Mouse (Mus musculus): Measurements from ENCODE around the gene Gm6040. TPM values are rescaled to one million over a fixed set of nuclear protein-coding genes. Genes with fewer than 3 reads are reported as not detected.

The Gm6040 gene
- not detected in 2 replicates for polyA plus RNA-seq (2012; rRNA removed)

- Histone ChIP-seq H3K4me1 (ENCODE audit: control insufficient read depth, insufficient read depth, low read length) (no peaks in the 10 kb centered on the region), H3K27ac (ENCODE audit: insufficient read depth, low read length) (no peak within 1 kb of the TSS), H3K4me3 (ENCODE audit: insufficient read depth, low read length) (no peak within 1 kb of the TSS)
- TF ChIP-seq CTCF (IDR thresholded peaks at IDR 0.05; ENCODE audit: extremely low read depth, insufficient read depth, low read length) = no peak
- TF ChIP-seq POLR2A (IDR thresholded peaks at IDR 0.05; ENCODE audit: extremely low read depth, insufficient read depth, low read length) = no peak
Measured at GRCm38 (mm10) chr8:20921971-20922370, at the start of gene Gm6040. Gm6040 (minus strand) TSS chr8:20922071.

GRCm38 (mm10) chr8:20964531-20964930 is 42.7 kb upstream of the Gm6040 start:
- Histone ChIP-seq H3K4me1 (ENCODE audit: control insufficient read depth, insufficient read depth, low read length) (no peaks in the 10 kb centered on the region), H3K4me3 (ENCODE audit: insufficient read depth, low read length) (no peak overlapping the region), H3K27ac (ENCODE audit: insufficient read depth, low read length) (no peak overlapping the region)
- TF ChIP-seq CTCF (IDR thresholded peaks at IDR 0.05; ENCODE audit: extremely low read depth, insufficient read depth, low read length) = no peak

- no peak within 1 kb of the TSS for H3K27ac ChIP-seq (ENCODE audit: insufficient read depth, low read length)
- H3K4me3 ChIP-seq (ENCODE audit: insufficient read depth, low read length) = no peak within 1 kb of the TSS
- no peaks in the 10 kb centered on the region for H3K4me1 ChIP-seq (ENCODE audit: control insufficient read depth, insufficient read depth, low read length)
- TF ChIP-seq CTCF (IDR thresholded peaks at IDR 0.05; ENCODE audit: extremely low read depth, insufficient read depth, low read length) = no peak
- TF ChIP-seq POLR2A (IDR thresholded peaks at IDR 0.05; ENCODE audit: extremely low read depth, insufficient read depth, low read length) = no peak
Measured at GRCm38 (mm10) chr8:20944610-20945009, 22.7 kb upstream of the Gm6040 start, which contains the start of gene AY761185. AY761185 (minus strand) TSS chr8:20944710.

GRCm38 (mm10) chr8:20912288-20912687 is 9.6 kb downstream of the Gm6040 start:
- TF ChIP-seq POLR2A (IDR thresholded peaks at IDR 0.05; ENCODE audit: extremely low read depth, insufficient read depth, low read length) (no peak), CTCF (IDR thresholded peaks at IDR 0.05; ENCODE audit: extremely low read depth, insufficient read depth, low read length) (no peak)
- Histone ChIP-seq H3K4me1 (ENCODE audit: control insufficient read depth, insufficient read depth, low read length) (no peaks in the 10 kb centered on the region), H3K4me3 (ENCODE audit: insufficient read depth, low read length) (no peak overlapping the region), H3K27ac (ENCODE audit: insufficient read depth, low read length) (no peak overlapping the region)

GRCm38 (mm10) chr8:20908256-20908655 is 13.6 kb downstream of the Gm6040 start:
- Histone ChIP-seq H3K4me1 (ENCODE audit: control insufficient read depth, insufficient read depth, low read length) (no peaks in the 10 kb centered on the region), H3K27ac (ENCODE audit: insufficient read depth, low read length) (no peak overlapping the region), H3K4me3 (ENCODE audit: insufficient read depth, low read length) (no peak overlapping the region)
- TF ChIP-seq CTCF (IDR thresholded peaks at IDR 0.05; ENCODE audit: extremely low read depth, insufficient read depth, low read length) (no peak), POLR2A (IDR thresholded peaks at IDR 0.05; ENCODE audit: extremely low read depth, insufficient read depth, low read length) (no peak)

GRCm38 (mm10) chr8:20907119-20907518 is 14.8 kb downstream of the Gm6040 start:
- no peak overlapping the region for H3K27ac ChIP-seq (ENCODE audit: insufficient read depth, low read length)
- TF ChIP-seq POLR2A (IDR thresholded peaks at IDR 0.05; ENCODE audit: extremely low read depth, insufficient read depth, low read length) (no peak), CTCF (IDR thresholded peaks at IDR 0.05; ENCODE audit: extremely low read depth, insufficient read depth, low read length) (no peak)
- H3K4me1 ChIP-seq (ENCODE audit: control insufficient read depth, insufficient read depth, low read length) = no peaks in the 10 kb centered on the region
- H3K4me3 ChIP-seq (ENCODE audit: insufficient read depth, low read length) = no peak overlapping the region

- Histone ChIP-seq H3K4me1 (ENCODE audit: control insufficient read depth, insufficient read depth, low read length) (no peaks in the 10 kb centered on the region), H3K4me3 (ENCODE audit: insufficient read depth, low read length) (no peak within 1 kb of the TSS), H3K27ac (ENCODE audit: insufficient read depth, low read length) (no peak within 1 kb of the TSS)
- TF ChIP-seq CTCF (IDR thresholded peaks at IDR 0.05; ENCODE audit: extremely low read depth, insufficient read depth, low read length) = no peak
- TF ChIP-seq POLR2A (IDR thresholded peaks at IDR 0.05; ENCODE audit: extremely low read depth, insufficient read depth, low read length) = no peak
Measured at GRCm38 (mm10) chr8:20902527-20902926, 19.3 kb downstream of the Gm6040 start, which contains the start of gene Gm15056. Gm15056 (minus strand) TSS chr8:20902627.

- Histone ChIP-seq H3K4me3 (ENCODE audit: insufficient read depth, low read length) (no peak within 1 kb of the TSS), H3K4me1 (ENCODE audit: control insufficient read depth, insufficient read depth, low read length) (no peaks in the 10 kb centered on the region), H3K27ac (ENCODE audit: insufficient read depth, low read length) (no peak within 1 kb of the TSS)
- TF ChIP-seq POLR2A (IDR thresholded peaks at IDR 0.05; ENCODE audit: extremely low read depth, insufficient read depth, low read length) = no peak
- TF ChIP-seq CTCF (IDR thresholded peaks at IDR 0.05; ENCODE audit: extremely low read depth, insufficient read depth, low read length) = no peak
Measured at GRCm38 (mm10) chr8:20892369-20892768, 29.5 kb downstream of the Gm6040 start, which contains the start of gene Defb33. Defb33 (plus strand) TSS chr8:20892669.

- H3K4me1 ChIP-seq (ENCODE audit: control insufficient read depth, insufficient read depth, low read length) = no peaks in the 10 kb centered on the region
- TF ChIP-seq CTCF (IDR thresholded peaks at IDR 0.05; ENCODE audit: extremely low read depth, insufficient read depth, low read length) (no peak), POLR2A (IDR thresholded peaks at IDR 0.05; ENCODE audit: extremely low read depth, insufficient read depth, low read length) (no peak)
- no peak overlapping the region for H3K4me3 ChIP-seq (ENCODE audit: insufficient read depth, low read length)
- no peak overlapping the region for H3K27ac ChIP-seq (ENCODE audit: insufficient read depth, low read length)
Measured at GRCm38 (mm10) chr8:20874608-20875007, 47.3 kb downstream of the Gm6040 start.

Other genes with a start within 250 kb of the Gm6040 start
- gene Defb33, start 29.4 kb downstream of the Gm6040 start, polyA plus RNA-seq (2012; rRNA removed) = not detected in 2 replicates
- not detected in 2 replicates for gene Gm15056, start 19.4 kb downstream of the Gm6040 start, polyA plus RNA-seq (2012; rRNA removed)
- not detected in 2 replicates for gene AY761185, start 22.6 kb upstream of the Gm6040 start, polyA plus RNA-seq (2012; rRNA removed)
- not detected in 2 replicates for gene Defa21, start 103.5 kb upstream of the Gm6040 start, polyA plus RNA-seq (2012; rRNA removed)
- not detected in 2 replicates for gene Defa23, start 133.0 kb upstream of the Gm6040 start, polyA plus RNA-seq (2012; rRNA removed)
- gene Defa35, start 143.0 kb upstream of the Gm6040 start, polyA plus RNA-seq (2012; rRNA removed) = not detected in 2 replicates
- gene Defa25, start 162.4 kb upstream of the Gm6040 start, polyA plus RNA-seq (2012; rRNA removed) = not detected in 2 replicates
- gene Gm14851, start 174.0 kb upstream of the Gm6040 start, polyA plus RNA-seq (2012; rRNA removed) = not detected in 2 replicates
- gene Defa30, start 212.6 kb upstream of the Gm6040 start, polyA plus RNA-seq (2012; rRNA removed) = not detected in 2 replicates
- not detected in 2 replicates for gene Defa22, start 240.2 kb upstream of the Gm6040 start, polyA plus RNA-seq (2012; rRNA removed)

Data from cortical plate, adult 2 months (tissue).